Mouse (Mus musculus): ENCODE measurements around the gene Psma7. TPM values are rescaled to one million over a fixed set of nuclear protein-coding genes. Genes with fewer than 3 reads are reported as not detected.

Psma7 gene
- total RNA-seq, 2 experiments from 2014 or later = 163 to 172 TPM

GRCm38 (mm10) chr2:180047980-180048635 lies 5.9 kb upstream of the Psma7 start:
- intact Hi-C loops (cut with DNase I) = no loop called here
- peak; percentile 61 to 72 for DNase-seq (ENCODE audit: low spot score in 2 of 2)

GRCm38 (mm10) chr2:180047580-180047979 lies 5.3 kb upstream of the Psma7 start:
- intact Hi-C loops (cut with DNase I) = no loop called here
- no peak for DNase-seq (ENCODE audit: low spot score in 2 of 2)

- no peak for DNase-seq (ENCODE audit: low spot score in 2 of 2)
- intact Hi-C loops (cut with DNase I) = no loop called here
These were observed 3.0 kb upstream of the Psma7 start for GRCm38 (mm10) chr2:180045283-180045682.

- peak; percentile 69 to 76 for DNase-seq (ENCODE audit: low spot score in 2 of 2)
- intact Hi-C loops (cut with DNase I) = loop anchor here (1.0 to 5.0 kb wide), 2 partner anchors 18 to 66 kb away; partner anchors contain the start of gene Taf4
These were observed 754 bp upstream of the Psma7 start for GRCm38 (mm10) chr2:180042858-180043515.

- intact Hi-C loops (cut with DNase I) = loop anchor here (1.0 to 5.0 kb wide), 2 partner anchors 16 to 64 kb away; partner anchors contain the start of gene Taf4
- DNase-seq (ENCODE audit: low spot score in 2 of 2) = peak; percentile 51 to 68
These were observed 517 bp downstream of the Psma7 start for GRCm38 (mm10) chr2:180041577-180042255.

GRCm38 (mm10) chr2:180040406-180040805 lies 1.8 kb downstream of the Psma7 start:
- intact Hi-C loops (cut with DNase I) = loop anchor here (5.0 kb wide), 1 partner anchor 63 kb away; the partner anchor contains the start of gene Taf4
- DNase-seq (ENCODE audit: low spot score in 2 of 2) = no peak

GRCm38 (mm10) chr2:180034753-180035152 lies 7.5 kb downstream of the Psma7 start:
- DNase-seq (ENCODE audit: low spot score in 2 of 2) = no peak
- intact Hi-C loops (cut with DNase I) = no loop called here

GRCm38 (mm10) chr2:180033956-180034355 lies 8.3 kb downstream of the Psma7 start:
- DNase-seq (ENCODE audit: low spot score in 2 of 2) = no peak
- intact Hi-C loops (cut with DNase I) = no loop called here

GRCm38 (mm10) chr2:180032925-180033324 lies 9.3 kb downstream of the Psma7 start:
- intact Hi-C loops (cut with DNase I) = no loop called here
- DNase-seq (ENCODE audit: low spot score in 2 of 2) = no peak

- no peak for DNase-seq (ENCODE audit: low spot score in 2 of 2)
- intact Hi-C loops (cut with DNase I) = no loop called here
These were observed 11.0 kb downstream of the Psma7 start for GRCm38 (mm10) chr2:180031270-180031669.

- intact Hi-C loops (cut with DNase I) = loop anchor here (5.0 kb wide), 1 partner anchor 110 kb away; no protein-coding TSS in a partner anchor
- no peak for DNase-seq (ENCODE audit: low spot score in 2 of 2)
These were observed 14.5 kb downstream of the Psma7 start for GRCm38 (mm10) chr2:180027768-180028167.

- DNase-seq (ENCODE audit: low spot score in 2 of 2) = no peak
- intact Hi-C loops (cut with DNase I) = loop anchor here (1.0 to 5.0 kb wide), 2 partner anchors 16 to 109 kb away; partner anchors contain the start of genes Psma7 and Ss18l1
These were observed 16.4 kb downstream of the Psma7 start for GRCm38 (mm10) chr2:180025861-180026200.

- intact Hi-C loops (cut with DNase I) = loop anchor here (1.0 to 5.0 kb wide), 2 partner anchors 17 to 108 kb away; partner anchors contain the start of genes Psma7 and Ss18l1
These were observed 16.9 kb downstream of the Psma7 start for GRCm38 (mm10) chr2:180025135-180025860.

GRCm38 (mm10) chr2:180024401-180025098 lies 17.7 kb downstream of the Psma7 start, which contains the start of gene Lsm14b:
Gene Lsm14b (plus strand): TSS chr2:180024987.
- peak; percentile 99 to 100 for DNase-seq (ENCODE audit: low spot score in 2 of 2)
- intact Hi-C loops (cut with DNase I) = loop anchor here (1.0 to 5.0 kb wide), 3 partner anchors 18 to 107 kb away; partner anchors contain the start of genes Psma7, Ss18l1 and Taf4

More at GRCm38 (mm10) chr2:180025135-180025860, 16.9 kb downstream of the Psma7 start:
- no peak for DNase-seq (ENCODE audit: low spot score in 2 of 2)

GRCm38 (mm10) chr2:180022751-180023150 lies 19.5 kb downstream of the Psma7 start:
- intact Hi-C loops (cut with DNase I) = no loop called here
- no peak for DNase-seq (ENCODE audit: low spot score in 2 of 2)

- intact Hi-C loops (cut with DNase I) = no loop called here
These were observed 21.3 kb downstream of the Psma7 start for GRCm38 (mm10) chr2:180020919-180021318.

GRCm38 (mm10) chr2:180020091-180020661 lies 22.1 kb downstream of the Psma7 start:
- no peak for DNase-seq (ENCODE audit: low spot score in 2 of 2)
- intact Hi-C loops (cut with DNase I) = no loop called here

More at GRCm38 (mm10) chr2:180020919-180021318, 21.3 kb downstream of the Psma7 start:
- no peak for DNase-seq (ENCODE audit: low spot score in 2 of 2)

GRCm38 (mm10) chr2:180018573-180018972 lies 23.7 kb downstream of the Psma7 start:
- DNase-seq (ENCODE audit: low spot score in 2 of 2) = no peak
- intact Hi-C loops (cut with DNase I) = no loop called here
